Mouse (Mus musculus) right cerebral cortex, adult 18-20 months (tissue): ENCODE measurements around the gene Cab39l.

ENCODE experiments used
- DNase-seq: peaks from one replicate; pipeline ENCODE4 v3.0.0; 2022; ENCODE audit warnings: mixed read lengths

Cab39l gene

DNA sequence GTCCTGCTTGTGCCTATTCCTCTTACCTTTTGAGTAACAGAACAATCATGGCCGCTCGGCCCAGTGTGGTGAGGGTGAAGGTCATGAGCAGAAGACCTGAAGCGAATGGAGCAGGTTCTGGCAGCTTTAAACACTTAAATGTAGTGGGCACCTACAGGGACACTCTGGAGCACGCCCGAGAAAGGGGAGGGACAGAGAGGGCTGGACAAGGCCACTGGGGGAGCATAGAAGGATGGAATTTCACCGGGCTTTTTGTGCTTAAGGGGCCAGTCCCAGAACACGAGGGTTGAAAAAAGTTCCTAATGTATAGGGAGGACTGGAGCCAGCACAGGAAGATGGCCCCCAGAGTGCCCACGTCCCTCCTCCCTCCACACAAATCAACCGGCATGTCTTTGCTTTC lies 193.2 kb downstream of the Cab39l start:
- no peak for DNase-seq
